Comparison of ENCODE assay signal across 10 mouse cellular contexts in genomic region chr4:88738480-88738879, GRCm38 (mm10). TPM values are rescaled to one million over a fixed set of nuclear protein-coding genes. Genes with fewer than 3 reads are reported as not detected.
DNase-seq lines count a peak whose midpoint lies in the region; ATAC-seq and TF ChIP-seq lines count a peak whose summit lies in the region.
"Had no signal": no experiment of that assay in that cellular context is flagged by ENCODE, and none has a peak within 500 bp of the region (broad histone marks: within the 10 kb centered on the region; RNA-seq: fewer than 3 reads in every experiment).

No protein-coding gene starts in this region.

- H3K27me3 ChIP-seq in midbrain, embryonic 12.5 days, result no peaks in the 10 kb centered on the region
- H3K27me3 ChIP-seq in midbrain, embryonic 16.5 days (ENCODE audit: control insufficient read depth, insufficient read depth, low read depth, low read length), result no peaks in the 10 kb centered on the region
- no peaks in the 10 kb centered on the region for H3K27me3 ChIP-seq in heart, postnatal 0 days (ENCODE audit: control insufficient read depth, insufficient read depth, low read length)
- H3K27me3 ChIP-seq in liver, embryonic 11.5 days (replicated peaks; ENCODE audit: control insufficient read depth, insufficient read depth, low read length), result no peaks in the 10 kb centered on the region
- H3K27me3 ChIP-seq: neural tube, embryonic 13.5 days had no signal

- H3K4me3 ChIP-seq in midbrain, embryonic 12.5 days, result no peak overlapping the region
- no peak overlapping the region for H3K4me3 ChIP-seq in midbrain, embryonic 16.5 days (ENCODE audit: low read depth, low read length)
- H3K4me3 ChIP-seq in cortical plate, adult 2 months (ENCODE audit: insufficient read depth, low read length), result no peak overlapping the region
- H3K4me3 ChIP-seq in heart, postnatal 0 days (ENCODE audit: low read depth, low read length), result no peak overlapping the region
- H3K4me3 ChIP-seq in liver, embryonic 11.5 days (ENCODE audit: low read depth, low read length), result no peak overlapping the region
- H3K4me3 ChIP-seq: neural tube, embryonic 13.5 days had no signal

- H3K27ac ChIP-seq in midbrain, embryonic 12.5 days (replicated peaks), result no peak overlapping the region
- H3K27ac ChIP-seq in midbrain, embryonic 16.5 days (ENCODE audit: low read length), result no peak overlapping the region
- H3K27ac ChIP-seq in cortical plate, adult 2 months (ENCODE audit: insufficient read depth, low read length), result no peak overlapping the region
- no peak overlapping the region for H3K27ac ChIP-seq in heart, postnatal 0 days (ENCODE audit: low read depth)
- no peak overlapping the region for H3K27ac ChIP-seq in liver, embryonic 11.5 days (ENCODE audit: low read depth, low read length)
- H3K27ac ChIP-seq: neural tube, embryonic 13.5 days had no signal

- H3K9ac ChIP-seq in midbrain, embryonic 12.5 days (replicated peaks), result no peak overlapping the region
- no peak overlapping the region for H3K9ac ChIP-seq in midbrain, embryonic 16.5 days (ENCODE audit: low read depth, low read length)
- no peak overlapping the region for H3K9ac ChIP-seq in heart, postnatal 0 days (replicated peaks; ENCODE audit: low read depth, low read length)
- H3K9ac ChIP-seq in liver, embryonic 11.5 days (ENCODE audit: low read depth, low read length), result no peak overlapping the region
- H3K9ac ChIP-seq: neural tube, embryonic 13.5 days had no signal

- peak; percentile 78 for TF ChIP-seq CTCF in cortical plate, adult 2 months (IDR thresholded peaks at IDR 0.05; ENCODE audit: extremely low read depth, insufficient read depth, low read length)
- TF ChIP-seq CTCF in heart, postnatal 0 days (IDR thresholded peaks at IDR 0.05; ENCODE audit: low read depth), result peak; percentile 92

- 1% methylated on average over 2 of the region's 2 CpGs for WGBS in midbrain, embryonic 12.5 days
- 6% methylated on average over 2 of the region's 2 CpGs for WGBS in midbrain, embryonic 16.5 days
- 6% methylated on average over 2 of the region's 2 CpGs for WGBS in heart, postnatal 0 days
- WGBS in liver, embryonic 11.5 days, result 5% methylated on average over 2 of the region's 2 CpGs

- TF ChIP-seq POLR2A in cortical plate, adult 2 months (IDR thresholded peaks at IDR 0.05; ENCODE audit: extremely low read depth, insufficient read depth, low read length), result no peak

- no peaks in the 10 kb centered on the region for H3K9me3 ChIP-seq in midbrain, embryonic 12.5 days
- no peaks in the 10 kb centered on the region for H3K9me3 ChIP-seq in midbrain, embryonic 16.5 days (replicated peaks; ENCODE audit: control insufficient read depth, low read length, poor library complexity, severe bottlenecking)
- no peaks in the 10 kb centered on the region for H3K9me3 ChIP-seq in heart, postnatal 0 days (replicated peaks; ENCODE audit: control insufficient read depth, low read length)
- no peaks in the 10 kb centered on the region for H3K9me3 ChIP-seq in liver, embryonic 11.5 days (ENCODE audit: control insufficient read depth, low read length)
- H3K9me3 ChIP-seq: neural tube, embryonic 13.5 days had no signal

- TF ChIP-seq EP300 in heart, postnatal 0 days (IDR thresholded peaks at IDR 0.05; ENCODE audit: low read depth), result no peak

- peak; percentile 66 for DNase-seq in T-cell, adult 2 months (ENCODE audit: low spot score)
- DNase-seq in heart, postnatal 0 days (ENCODE audit: low spot score), result peak; percentile 61
- peak; percentile 71 for DNase-seq in liver, embryonic 11.5 days (ENCODE audit: low spot score)
- peak; percentile 36 for DNase-seq in retina, adult 2 months (ENCODE audit: low read depth, low spot score)
- DNase-seq in urinary bladder, postnatal 36 days (ENCODE audit: low spot score in 2 of 2), result peak; percentile 56 to 70

- no peak overlapping the region for H3K4me2 ChIP-seq in midbrain, embryonic 12.5 days (replicated peaks)
- no peak overlapping the region for H3K4me2 ChIP-seq in midbrain, embryonic 16.5 days (ENCODE audit: low read length)
- H3K4me2 ChIP-seq in heart, postnatal 0 days (ENCODE audit: low read depth, low read length), result no peak overlapping the region
- no peak overlapping the region for H3K4me2 ChIP-seq in liver, embryonic 11.5 days
- H3K4me2 ChIP-seq: neural tube, embryonic 13.5 days had no signal

- H3K36me3 ChIP-seq in midbrain, embryonic 12.5 days, result no peaks in the 10 kb centered on the region
- no peaks in the 10 kb centered on the region for H3K36me3 ChIP-seq in midbrain, embryonic 16.5 days (ENCODE audit: control insufficient read depth, insufficient read depth, low read length)
- no peaks in the 10 kb centered on the region for H3K36me3 ChIP-seq in heart, postnatal 0 days (replicated peaks; ENCODE audit: control insufficient read depth, insufficient read depth, low read length)
- H3K36me3 ChIP-seq in liver, embryonic 11.5 days (ENCODE audit: control insufficient read depth, insufficient read depth, low read length), result no peaks in the 10 kb centered on the region
- H3K36me3 ChIP-seq: neural tube, embryonic 13.5 days had no signal

- peak; percentile 44; the same call in 1 of the 2 replicates for ATAC-seq in midbrain, embryonic 12.5 days (ENCODE audit: low FRiP score, low read depth)
- no peak for ATAC-seq in midbrain, embryonic 16.5 days
- ATAC-seq in heart, postnatal 0 days (ENCODE audit: insufficient read depth, low read depth), result no peak
- no peak for ATAC-seq in liver, embryonic 11.5 days (replicated peaks; ENCODE audit: low FRiP score)

- H3K4me1 ChIP-seq in midbrain, embryonic 12.5 days, result no peaks in the 10 kb centered on the region
- H3K4me1 ChIP-seq in midbrain, embryonic 16.5 days (ENCODE audit: control insufficient read depth, insufficient read depth, low read length), result no peaks in the 10 kb centered on the region
- no peaks in the 10 kb centered on the region for H3K4me1 ChIP-seq in cortical plate, adult 2 months (ENCODE audit: control insufficient read depth, insufficient read depth, low read length)
- no peaks in the 10 kb centered on the region for H3K4me1 ChIP-seq in heart, postnatal 0 days (ENCODE audit: control insufficient read depth, insufficient read depth)
- H3K4me1 ChIP-seq in liver, embryonic 11.5 days (replicated peaks; ENCODE audit: control insufficient read depth, insufficient read depth, low read length), result 0 out of 2 replicates have a peak, but pooled peaks cover 2% of the 10 kb centered on the region
- H3K4me1 ChIP-seq: neural tube, embryonic 13.5 days had no signal

RNA-seq across cellular contexts. Expression of gene Gm13271, which starts 16.2 kb away (rescaled TPM):
- polyA plus RNA-seq in midbrain, embryonic 12.5 days (2016; fragmentation: Nextera tagmentation; extraction: Ambion mirVana), result not detected in 2 replicates
- not detected in 2 replicates for polyA plus RNA-seq in midbrain, embryonic 16.5 days (2015; fragmentation: Nextera tagmentation; extraction: Ambion mirVana)
- not detected in 2 replicates for polyA plus RNA-seq in cortical plate, adult 2 months (2012; rRNA removed)
- not detected in 2 replicates for total RNA-seq in heart, postnatal 0 days (2014; rRNA removed; ENCODE audit: low replicate concordance)
- not detected in 2 replicates for polyA plus RNA-seq in heart, postnatal 0 days (2015; fragmentation: Nextera tagmentation; extraction: Ambion mirVana)
- not detected in 2 replicates for polyA plus RNA-seq in liver, embryonic 11.5 days (2014; fragmentation: Nextera tagmentation; extraction: Ambion mirVana)
- total RNA-seq: gastrocnemius, adult 8-10 months had no signal
- polyA plus RNA-seq: neural tube, embryonic 13.5 days had no signal

RNA-seq across cellular contexts. Expression of gene Klhl9, which starts 16.2 kb away (rescaled TPM):
- 142 and 153 TPM in 2 replicates for polyA plus RNA-seq in midbrain, embryonic 12.5 days (2016; fragmentation: Nextera tagmentation; extraction: Ambion mirVana)
- 115 and 125 TPM in 2 replicates for polyA plus RNA-seq in midbrain, embryonic 16.5 days (2015; fragmentation: Nextera tagmentation; extraction: Ambion mirVana)
- 38.5 and 40.5 TPM in 2 replicates for polyA plus RNA-seq in cortical plate, adult 2 months (2012; rRNA removed)
- total RNA-seq in heart, postnatal 0 days (2014; rRNA removed; ENCODE audit: low replicate concordance), result 115 and 134 TPM in 2 replicates
- polyA plus RNA-seq in heart, postnatal 0 days (2015; fragmentation: Nextera tagmentation; extraction: Ambion mirVana), result 65.9 and 66.7 TPM in 2 replicates
- 65.1 and 72.9 TPM in 2 replicates for polyA plus RNA-seq in liver, embryonic 11.5 days (2014; fragmentation: Nextera tagmentation; extraction: Ambion mirVana)

RNA-seq across cellular contexts. Expression of gene Gm26566, which starts 16.9 kb away (rescaled TPM):
- polyA plus RNA-seq in midbrain, embryonic 12.5 days (2016; fragmentation: Nextera tagmentation; extraction: Ambion mirVana), result 1.3 and 2.0 TPM in 2 replicates
- 1.3 and 1.7 TPM in 2 replicates for polyA plus RNA-seq in midbrain, embryonic 16.5 days (2015; fragmentation: Nextera tagmentation; extraction: Ambion mirVana)
- polyA plus RNA-seq in cortical plate, adult 2 months (2012; rRNA removed), result 0.61 and 1.2 TPM in 2 replicates
- total RNA-seq in heart, postnatal 0 days (2014; rRNA removed; ENCODE audit: low replicate concordance), result 0.69 and 0.81 TPM in 2 replicates
- 0.52 and 0.66 TPM in 2 replicates for polyA plus RNA-seq in heart, postnatal 0 days (2015; fragmentation: Nextera tagmentation; extraction: Ambion mirVana)
- polyA plus RNA-seq in liver, embryonic 11.5 days (2014; fragmentation: Nextera tagmentation; extraction: Ambion mirVana), result 0.85 and 0.96 TPM in 2 replicates

RNA-seq across cellular contexts. Expression of gene Gm13283, which starts 21.4 kb away (rescaled TPM):
- polyA plus RNA-seq in midbrain, embryonic 12.5 days (2016; fragmentation: Nextera tagmentation; extraction: Ambion mirVana), result 0.14 and 0.20 TPM in 2 replicates
- not detected in 2 replicates for polyA plus RNA-seq in midbrain, embryonic 16.5 days (2015; fragmentation: Nextera tagmentation; extraction: Ambion mirVana)
- polyA plus RNA-seq in cortical plate, adult 2 months (2012; rRNA removed), result not detected in 2 replicates
- total RNA-seq in heart, postnatal 0 days (2014; rRNA removed; ENCODE audit: low replicate concordance), result not detected in 2 replicates
- polyA plus RNA-seq in heart, postnatal 0 days (2015; fragmentation: Nextera tagmentation; extraction: Ambion mirVana), result 0.25 and 0.46 TPM in 2 replicates
- not detected in 2 replicates for polyA plus RNA-seq in liver, embryonic 11.5 days (2014; fragmentation: Nextera tagmentation; extraction: Ambion mirVana)
- total RNA-seq: gastrocnemius, adult 8-10 months had no signal
- polyA plus RNA-seq: neural tube, embryonic 13.5 days had no signal

RNA-seq across cellular contexts. Expression of gene Gm13290, which starts 35.2 kb away (rescaled TPM):
- polyA plus RNA-seq in midbrain, embryonic 12.5 days (2016; fragmentation: Nextera tagmentation; extraction: Ambion mirVana), result not detected in 2 replicates
- polyA plus RNA-seq in midbrain, embryonic 16.5 days (2015; fragmentation: Nextera tagmentation; extraction: Ambion mirVana), result not detected in 2 replicates
- polyA plus RNA-seq in cortical plate, adult 2 months (2012; rRNA removed), result not detected in 2 replicates
- total RNA-seq in heart, postnatal 0 days (2014; rRNA removed; ENCODE audit: low replicate concordance), result not detected in 2 replicates
- polyA plus RNA-seq in heart, postnatal 0 days (2015; fragmentation: Nextera tagmentation; extraction: Ambion mirVana), result 0.20 TPM in 1 of 2 replicates, not detected in the other
- polyA plus RNA-seq in liver, embryonic 11.5 days (2014; fragmentation: Nextera tagmentation; extraction: Ambion mirVana), result not detected in 2 replicates
- total RNA-seq: gastrocnemius, adult 8-10 months had no signal
- polyA plus RNA-seq: neural tube, embryonic 13.5 days had no signal
